In genomic region chr6:96116534-96117272, GRCm38 (mm10) we compare ENCODE assay signal across 9 mouse cellular contexts. TPM values are rescaled to one million over a fixed set of nuclear protein-coding genes. Genes with fewer than 3 reads are reported as not detected.
DNase-seq lines count a peak whose midpoint lies in the region; ATAC-seq lines count a peak whose summit lies in the region.
"Had no signal": no experiment of that assay in that cellular context is flagged by ENCODE, and none has a peak within 500 bp of the region (broad histone marks: within the 10 kb centered on the region; RNA-seq: fewer than 3 reads in every experiment).

No protein-coding gene starts in this region.

- no peaks in the 10 kb centered on the region for H3K9me3 ChIP-seq in embryonic facial prominence, embryonic 12.5 days
- no peaks in the 10 kb centered on the region for H3K9me3 ChIP-seq in liver, embryonic 15.5 days (replicated peaks)

- H3K27ac ChIP-seq in embryonic facial prominence, embryonic 12.5 days = no peak overlapping the region
- H3K27ac ChIP-seq in liver, embryonic 15.5 days (replicated peaks) = no peak overlapping the region

- intact Hi-C loops in heart, postnatal 10 days (cut with DNase I) = no loop called here

- no peaks in the 10 kb centered on the region for H3K36me3 ChIP-seq in embryonic facial prominence, embryonic 12.5 days
- no peaks in the 10 kb centered on the region for H3K36me3 ChIP-seq in liver, embryonic 15.5 days (replicated peaks)

- peaks cover 6% of the 10 kb centered on the region for H3K4me1 ChIP-seq in embryonic facial prominence, embryonic 12.5 days
- H3K4me1 ChIP-seq in liver, embryonic 15.5 days (replicated peaks) = no peaks in the 10 kb centered on the region

- peak overlapping the region; percentile 93 for H3K4me2 ChIP-seq in embryonic facial prominence, embryonic 12.5 days (replicated peaks)
- H3K4me2 ChIP-seq in liver, embryonic 15.5 days = peak overlapping the region; percentile 62

- H3K4me3 ChIP-seq in embryonic facial prominence, embryonic 12.5 days = peak overlapping the region; percentile 51
- peak overlapping the region; percentile 42 for H3K4me3 ChIP-seq in liver, embryonic 15.5 days (replicated peaks)

- peak; percentile 91 for DNase-seq in heart, adult 11 months
- no peak for DNase-seq in heart, adult 8-10 months (ENCODE audit: low spot score)
- DNase-seq in heart, postnatal 10 days = peak; percentile 10 to 29
- DNase-seq in kidney, postnatal 4 days = peak; percentile 63 to 73
- peak; percentile 2 for DNase-seq in ovary, adult 18-20 months (ENCODE audit: low spot score)
- no peak for DNase-seq in c-Kit-positive CD71-positive TER-119-positive erythroid progenitor cells, embryonic 14.5 days (ENCODE audit: low spot score)

- peak overlapping the region; percentile 55 for H3K9ac ChIP-seq in embryonic facial prominence, embryonic 12.5 days
- no peak overlapping the region for H3K9ac ChIP-seq in liver, embryonic 15.5 days

- WGBS in embryonic facial prominence, embryonic 12.5 days = under 1% methylated on average over 32 of the region's 32 CpGs
- WGBS in liver, embryonic 15.5 days (ENCODE audit: insufficient replicate concordance) = under 1% methylated on average over 32 of the region's 32 CpGs

- no peaks in the 10 kb centered on the region for H3K27me3 ChIP-seq in embryonic facial prominence, embryonic 12.5 days
- H3K27me3 ChIP-seq in liver, embryonic 15.5 days = peaks cover 8% of the 10 kb centered on the region

- ATAC-seq in embryonic facial prominence, embryonic 12.5 days (ENCODE audit: insufficient number of reproducible peaks, insufficient read depth, low FRiP score, low TSS enrichment) = 0 out of 2 replicates have a peak, but pooled peaks have one; percentile 67
- no peak for ATAC-seq in liver, embryonic 15.5 days (ENCODE audit: insufficient read depth)

RNA-seq across cellular contexts. Expression of gene Fam19a1, which starts 3.7 kb away (rescaled TPM):
- total RNA-seq in heart, adult 8-10 months (2022) = not detected
- polyA plus RNA-seq in embryonic facial prominence, embryonic 12.5 days (2016; fragmentation: Nextera tagmentation; extraction: Ambion mirVana) = 2.5 and 3.1 TPM in 2 replicates
- not detected for total RNA-seq in heart, postnatal 10 days (2021)
- polyA plus RNA-seq in liver, embryonic 15.5 days (2015; fragmentation: Nextera tagmentation; extraction: Ambion mirVana) = not detected in 2 replicates
- total RNA-seq: MEL had no signal

RNA-seq across cellular contexts. Expression of gene 1700123L14Rik, which starts 49.3 kb away (rescaled TPM):
- total RNA-seq in heart, adult 8-10 months (2022) = not detected
- not detected in 2 replicates for polyA plus RNA-seq in embryonic facial prominence, embryonic 12.5 days (2016; fragmentation: Nextera tagmentation; extraction: Ambion mirVana)
- total RNA-seq in heart, postnatal 10 days (2021) = not detected
- polyA plus RNA-seq in liver, embryonic 15.5 days (2015; fragmentation: Nextera tagmentation; extraction: Ambion mirVana) = not detected in 2 replicates
- total RNA-seq: MEL had no signal

Comparison
In these comparisons a context has a peak if more than half of its experiments do, and no peak if none do; other contexts are left out.
1. DNase-seq: peak in heart, adult 11 months (single experiment), heart, postnatal 10 days (2 of 2), kidney, postnatal 4 days (2 of 2) and ovary, adult 18-20 months (single experiment); none in heart, adult 8-10 months (single experiment) and c-Kit-positive CD71-positive TER-119-positive erythroid progenitor cells, embryonic 14.5 days (single experiment).